Mouse (Mus musculus) G1E (cell line): Measurements from ENCODE around the gene Khdc1b. TPM values are rescaled to one million over a fixed set of nuclear protein-coding genes. Genes with fewer than 3 reads are reported as not detected.
"Not testable (repeated sequence)": the region's sequence is repeated elsewhere in the genome, so short reads cannot be mapped to it uniquely, and the experiment has no call there.

Experiments
- ATAC-seq: 2 replicates; pipeline ENCODE4 v1.8.0; 2016; ENCODE audit warnings: mild to moderate bottlenecking; ENCODE audit not compliant: insufficient number of reproducible peaks, poor library complexity, low FRiP score, severe bottlenecking; ENCODE audit errors: extremely low read depth
- DNase-seq: peaks from one replicate; pipeline ENCODE4 v3.0.0; 2012; ENCODE audit warnings: low spot score
- H3K27me3 ChIP-seq: 2 replicates; pipeline ENCODE4 v1.6.1; 2012; ENCODE audit warnings: mild to moderate bottlenecking, low read length, inconsistent platforms; ENCODE audit not compliant: insufficient read depth
- H3K36me3 ChIP-seq: replicated peaks from 2 replicates; pipeline ENCODE3; 2012; ENCODE audit warnings: mild to moderate bottlenecking, inconsistent platforms
- H3K4me1 ChIP-seq: 2 replicates; pipeline ENCODE4 v1.6.1; 2012; ENCODE audit warnings: low read depth, low read length, inconsistent platforms, mixed read lengths; ENCODE audit not compliant: insufficient read depth
- H3K4me3 ChIP-seq: 2 replicates; pipeline ENCODE4 v1.5.1; 2012; ENCODE audit warnings: low read depth, mild to moderate bottlenecking, inconsistent platforms, low read length, moderate library complexity, mixed read lengths
- H3K9me3 ChIP-seq: replicated peaks from 2 replicates; pipeline ENCODE4 v1.6.1; 2012; ENCODE audit warnings: inconsistent platforms
- CTCF ChIP-seq: IDR thresholded peaks from 2 replicates; pipeline ENCODE4 v1.5.1; 2012; ENCODE audit warnings: low read depth, low read length, inconsistent platforms, mixed read lengths
- GATA1 ChIP-seq: IDR thresholded peaks from 2 replicates; pipeline ENCODE4 v1.6.1; 2012; ENCODE audit warnings: borderline replicate concordance, low read length, inconsistent platforms, mixed read lengths
- GATA2 ChIP-seq: IDR thresholded peaks from 2 replicates; pipeline ENCODE4 v1.6.1; 2012; ENCODE audit warnings: low read depth, low read length, inconsistent platforms, borderline replicate concordance
- POLR2AphosphoS5 ChIP-seq: IDR thresholded peaks from 2 replicates; pipeline ENCODE4 v1.6.1; 2012; ENCODE audit warnings: low read depth, low read length, inconsistent platforms; ENCODE audit not compliant: insufficient replicate concordance
- TAL1 ChIP-seq: conservative IDR thresholded peaks from 2 replicates; pipeline ENCODE4 v1.6.1; 2012; ENCODE audit warnings: low read depth, low read length, inconsistent platforms, mixed read lengths
- polyA plus RNA-seq: library from polyadenylated mRNA; stranded (reverse); fragments of >175 nt; gene quantifications from 2 replicates; pipeline ENCODE4 v1.2.3, GENCODE M21; 2012
- total RNA-seq, 2 experiments: library from RNA; stranded (forward) in 1 of 2; stranded (reverse) in 1 of 2; fragments of 200-1000 nt in 1 of 2; fragments of >200 nt in 1 of 2; fragmentation: Nextera tagmentation in 1 of 2; gene quantifications; 2 replicates each; pipeline ENCODE4 v1.2.3; 2014 to 2017

The Khdc1b gene
- total RNA-seq (2014; fragmentation: Nextera tagmentation), result not detected in 2 replicates
- 0.12 and 0.22 TPM in 2 replicates for total RNA-seq (2017)
- not detected in 2 replicates for polyA plus RNA-seq

DNA sequence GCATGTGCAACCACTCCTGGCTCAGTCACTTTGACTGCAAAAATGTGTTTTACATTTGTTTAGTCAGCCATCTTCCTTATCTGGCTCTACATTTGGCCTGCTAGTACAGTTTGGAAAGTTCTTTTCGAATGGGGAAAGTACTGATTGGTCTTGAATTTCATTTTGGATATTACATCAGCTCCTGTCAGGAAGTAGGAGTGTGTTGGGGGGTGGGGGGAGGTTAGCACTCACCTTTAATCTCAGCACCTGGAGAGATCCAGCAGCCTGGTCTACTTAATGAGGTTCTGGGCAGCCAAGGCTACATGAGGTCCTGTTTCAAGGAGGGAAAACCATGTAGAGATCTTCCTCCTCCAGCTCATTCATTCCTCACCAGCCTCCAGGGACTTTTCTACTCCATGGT lies at the start of gene Khdc1b:
Khdc1b (plus strand) TSS at position 301 of the 400 bp plus-strand sequence.
- H3K27me3 ChIP-seq, result no peaks in the 10 kb centered on the region
- H3K4me3 ChIP-seq, result no peak within 1 kb of the TSS
- H3K9me3 ChIP-seq, result no peaks in the 10 kb centered on the region
- ATAC-seq, result no peak
- TF ChIP-seq TAL1, result no peak
- no peak for TF ChIP-seq GATA2
- no peak for TF ChIP-seq POLR2AphosphoS5
- TF ChIP-seq GATA1, result no peak
- TF ChIP-seq CTCF, result no peak
- no peaks in the 10 kb centered on the region for H3K4me1 ChIP-seq
- no peak for DNase-seq
- H3K36me3 ChIP-seq, result no peaks in the 10 kb centered on the region

DNA sequence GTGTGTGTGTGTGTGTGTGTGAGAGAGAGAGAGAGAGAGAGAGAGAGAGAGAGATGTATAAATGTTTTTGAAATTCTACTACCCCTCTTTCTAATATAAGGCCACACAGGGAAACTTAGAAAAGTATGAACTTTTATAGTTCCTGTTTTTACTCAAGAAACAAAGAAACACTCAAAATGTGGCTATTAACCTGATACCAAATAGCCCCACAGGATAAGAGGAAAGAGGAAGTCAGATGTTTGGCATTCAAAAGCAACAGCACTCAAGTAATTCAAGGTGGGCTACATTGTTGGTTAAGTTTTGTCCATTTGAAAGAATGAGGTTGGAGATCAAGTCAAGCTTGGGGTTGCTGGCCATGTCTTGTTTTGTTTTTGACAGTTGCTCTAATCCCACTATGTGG lies 47.5 kb upstream of the Khdc1b start:
- Histone ChIP-seq H3K27me3 (no peaks in the 10 kb centered on the region), H3K9me3 (peaks cover 16% of the 10 kb centered on the region), H3K4me1 (peaks cover 50% of the 10 kb centered on the region), H3K36me3 (no peaks in the 10 kb centered on the region), H3K4me3 (no peak overlapping the region)
- 0 out of 2 replicates have a peak, but pooled peaks have one; percentile 9 for ATAC-seq
- peak; percentile 41 for DNase-seq
- no peak for TF ChIP-seq TAL1
- no peak for TF ChIP-seq GATA1
- no peak for TF ChIP-seq GATA2
- no peak for TF ChIP-seq POLR2AphosphoS5
- TF ChIP-seq CTCF, result no peak

DNA sequence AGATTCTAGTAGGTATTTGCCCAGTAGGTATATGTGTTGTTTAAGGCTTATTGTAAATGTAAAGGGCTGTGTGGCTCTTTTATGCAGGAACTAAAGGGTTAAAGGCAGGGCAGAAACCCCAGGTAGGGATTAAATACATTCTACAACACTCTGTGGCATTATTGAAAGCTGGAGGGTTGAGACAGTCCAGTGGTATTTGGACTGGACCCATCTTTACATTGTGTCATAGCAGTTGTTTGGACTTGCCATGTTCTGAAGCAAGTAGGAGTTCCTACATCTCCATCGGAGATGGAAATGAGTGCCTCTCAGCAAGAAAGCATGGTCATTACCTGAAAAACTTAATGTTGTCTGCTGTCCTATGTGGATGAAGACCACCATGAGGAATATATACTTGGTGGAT lies 42.6 kb upstream of the Khdc1b start:
- no peaks in the 10 kb centered on the region for H3K27me3 ChIP-seq
- no peaks in the 10 kb centered on the region for H3K36me3 ChIP-seq
- peaks cover 9% of the 10 kb centered on the region; the same call in 1 of the 2 replicates for H3K9me3 ChIP-seq
- no peak for TF ChIP-seq CTCF
- TF ChIP-seq GATA1, result no peak
- TF ChIP-seq POLR2AphosphoS5, result no peak
- TF ChIP-seq GATA2, result no peak
- no peak for TF ChIP-seq TAL1
- ATAC-seq (no peak), DNase-seq (no peak)
- peaks cover 47% of the 10 kb centered on the region for H3K4me1 ChIP-seq
- no peak overlapping the region for H3K4me3 ChIP-seq

DNA sequence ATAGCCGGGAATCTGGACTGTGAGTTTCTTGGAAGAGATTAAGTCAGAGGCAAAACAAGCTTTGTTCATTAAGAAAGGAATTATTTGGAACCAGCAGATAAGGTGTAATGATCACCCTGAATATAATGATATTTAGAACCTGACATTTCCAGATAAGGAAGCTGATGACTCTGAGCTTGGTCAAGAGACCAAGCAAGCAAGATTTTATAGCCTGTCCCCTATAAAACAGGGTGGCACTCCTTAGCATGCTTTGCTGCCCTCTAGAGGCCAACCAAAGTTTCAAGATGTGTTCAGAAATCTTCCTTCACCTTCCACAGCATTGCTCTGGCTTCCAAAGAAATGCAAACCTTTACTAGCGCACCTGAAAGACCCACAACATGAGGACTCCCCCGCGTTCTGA lies 39.1 kb upstream of the Khdc1b start:
- Histone ChIP-seq H3K4me3 (no peak overlapping the region), H3K36me3 (no peaks in the 10 kb centered on the region), H3K4me1 (peaks cover 37% of the 10 kb centered on the region), H3K9me3 (peaks cover 3% of the 10 kb centered on the region; the same call in 1 of the 2 replicates), H3K27me3 (no peaks in the 10 kb centered on the region)
- ATAC-seq (peak; percentile 76), DNase-seq (peak; percentile 61)
- TF ChIP-seq GATA1, result no peak
- peak; percentile 78 for TF ChIP-seq CTCF
- TF ChIP-seq TAL1, result peak; percentile 72
- TF ChIP-seq POLR2AphosphoS5, result no peak
- TF ChIP-seq GATA2, result no peak

DNA sequence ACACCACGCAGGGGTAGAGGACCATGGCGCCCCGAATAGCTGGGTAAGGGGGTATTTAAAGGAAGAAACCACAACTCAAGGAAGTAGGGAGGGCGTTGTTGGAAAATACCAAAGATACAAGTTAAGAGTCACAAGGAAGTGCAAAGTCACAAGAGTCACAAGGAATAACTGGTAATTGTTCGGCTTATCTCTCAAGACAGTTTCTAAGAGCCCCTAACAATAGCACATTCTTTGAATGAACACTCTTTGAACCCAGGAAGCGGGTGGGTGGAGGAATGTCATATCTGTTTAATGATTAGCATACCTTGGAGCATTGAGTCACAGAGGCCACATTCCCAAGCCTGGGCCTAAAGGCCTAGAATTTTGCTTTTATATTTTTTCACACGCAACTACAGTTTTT lies 38.6 kb upstream of the Khdc1b start:
- H3K4me3 ChIP-seq, H3K36me3 ChIP-seq, H3K27me3 ChIP-seq, DNase-seq, ATAC-seq, H3K9me3 ChIP-seq: not testable (repeated sequence)
- peaks cover 37% of the 10 kb centered on the region for H3K4me1 ChIP-seq

DNA sequence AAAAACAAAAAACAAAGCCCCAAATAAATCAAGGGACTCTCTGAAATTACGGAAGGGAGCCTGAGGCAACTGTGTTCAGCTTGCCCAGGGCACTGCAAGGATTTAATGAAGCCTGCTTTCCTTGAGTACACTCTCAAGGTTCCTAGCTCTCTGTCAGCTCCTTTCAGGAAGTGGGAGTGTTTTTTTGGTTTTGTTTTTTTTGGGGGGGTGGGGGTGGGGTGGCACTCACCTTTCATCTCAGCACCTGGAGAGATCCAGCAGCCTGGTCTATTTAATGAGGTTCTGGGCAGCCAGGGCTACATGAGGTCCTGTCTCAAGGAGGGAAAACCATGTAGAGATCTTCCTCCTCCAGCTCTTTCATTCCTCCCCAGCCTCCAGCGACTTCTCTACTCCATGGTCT lies 34.0 kb upstream of the Khdc1b start, which contains the start of gene Khdc1a:
Khdc1a (plus strand) TSS at position 301 of the 400 bp plus-strand sequence.
- no peaks in the 10 kb centered on the region for H3K27me3 ChIP-seq
- no peak for DNase-seq
- peaks cover 11% of the 10 kb centered on the region for H3K4me1 ChIP-seq
- H3K9me3 ChIP-seq, result peaks cover 3% of the 10 kb centered on the region; the same call in 1 of the 2 replicates
- no peaks in the 10 kb centered on the region for H3K36me3 ChIP-seq
- ATAC-seq, result no peak
- no peak within 1 kb of the TSS for H3K4me3 ChIP-seq
- TF ChIP-seq CTCF (no peak), GATA2 (no peak)

DNA sequence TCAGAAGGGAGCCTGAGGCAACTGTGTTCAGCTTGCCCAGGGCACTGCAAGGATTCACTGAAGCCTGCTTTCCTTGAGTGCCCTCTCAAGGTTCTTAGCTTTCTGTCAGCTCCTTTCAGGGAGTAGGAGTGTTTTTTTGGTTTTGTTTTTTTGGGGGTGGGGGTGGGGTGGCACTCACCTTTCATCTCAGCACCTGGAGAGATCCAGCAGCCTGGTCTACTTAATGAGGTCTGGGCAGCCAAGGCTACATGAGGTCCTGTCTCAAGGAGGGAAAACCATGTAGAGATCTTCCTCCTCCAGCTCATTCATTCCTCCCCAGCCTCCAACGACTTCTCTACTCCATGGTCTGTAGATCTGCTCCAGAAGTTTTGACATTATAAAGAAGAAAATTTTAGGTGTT lies 15.3 kb upstream of the Khdc1b start, which contains the start of gene Khdc1c:
Khdc1c (plus strand) TSS at position 301 of the 400 bp plus-strand sequence.
- not testable (repeated sequence) for H3K9me3 ChIP-seq, ATAC-seq, H3K4me3 ChIP-seq, H3K36me3 ChIP-seq, DNase-seq, H3K4me1 ChIP-seq, H3K27me3 ChIP-seq
